Mouse (Mus musculus): ENCODE results near the gene As3mt.
"Not testable (repeated sequence)": the region's sequence is repeated elsewhere in the genome, so short reads cannot be mapped to it uniquely, and the experiment has no call there.

As3mt gene

DNA sequence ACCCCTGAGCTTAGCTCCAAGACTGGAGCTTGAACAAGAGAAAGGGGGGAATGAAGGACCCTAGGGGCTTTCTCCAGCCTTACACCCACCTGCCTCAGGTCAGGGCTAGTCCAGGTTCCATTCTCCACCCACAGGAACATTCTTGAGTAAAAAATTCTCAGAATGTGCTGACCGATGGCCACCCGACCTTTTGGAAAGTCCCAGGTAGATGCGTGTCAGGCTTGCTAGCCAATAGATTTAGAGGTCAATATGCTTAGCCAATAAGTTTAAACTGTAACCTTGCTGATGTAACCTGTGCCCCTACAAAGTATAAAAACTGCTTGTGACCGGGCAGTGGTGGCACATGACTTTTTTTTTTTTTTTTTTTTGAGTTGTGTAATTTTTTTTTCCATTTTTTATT is 49.0 kb downstream of the As3mt start:
- peak in 1 of 2 experiments; percentile 20 for DNase-seq

DNA sequence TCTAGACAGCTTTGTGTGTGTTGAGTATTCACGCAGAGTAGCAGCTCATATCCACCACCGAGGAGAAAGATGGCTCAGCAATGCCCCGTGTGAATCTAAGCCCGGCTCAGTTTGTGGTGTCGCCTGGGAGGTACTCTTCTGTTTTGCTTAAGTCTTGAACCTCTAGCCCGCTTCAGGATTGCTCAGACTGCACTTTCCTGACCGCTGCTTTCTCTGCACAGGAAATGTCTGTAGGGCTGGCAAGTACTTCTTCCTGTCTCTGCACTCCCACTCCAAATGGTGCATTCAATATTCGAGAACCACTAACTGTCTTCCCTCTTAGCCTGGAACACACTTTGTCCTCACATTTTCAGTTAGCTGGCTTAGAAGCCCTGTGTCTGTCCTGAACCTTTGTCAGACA is 51.8 kb downstream of the As3mt start:
- no peak for DNase-seq

DNA sequence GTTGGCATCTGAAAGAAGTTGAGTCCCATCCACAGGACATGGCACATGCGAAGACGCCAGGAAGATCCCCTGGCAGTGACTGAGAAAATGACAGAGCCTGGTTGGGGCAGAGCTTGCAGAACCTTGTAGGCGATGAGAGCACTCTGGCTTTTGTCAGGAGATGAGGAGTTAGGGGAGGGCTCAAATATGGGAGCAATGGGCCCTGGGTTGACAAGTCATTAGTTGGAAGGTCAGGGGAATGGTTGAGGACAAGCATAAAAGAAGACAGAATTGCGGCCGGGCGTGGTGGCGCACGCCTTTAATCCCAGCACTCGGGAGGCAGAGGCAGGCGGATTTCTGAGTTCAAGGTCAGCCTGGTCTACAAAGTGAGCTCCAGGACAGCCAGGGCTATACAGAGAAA is 52.7 kb downstream of the As3mt start:
- not testable (repeated sequence) for DNase-seq

DNA sequence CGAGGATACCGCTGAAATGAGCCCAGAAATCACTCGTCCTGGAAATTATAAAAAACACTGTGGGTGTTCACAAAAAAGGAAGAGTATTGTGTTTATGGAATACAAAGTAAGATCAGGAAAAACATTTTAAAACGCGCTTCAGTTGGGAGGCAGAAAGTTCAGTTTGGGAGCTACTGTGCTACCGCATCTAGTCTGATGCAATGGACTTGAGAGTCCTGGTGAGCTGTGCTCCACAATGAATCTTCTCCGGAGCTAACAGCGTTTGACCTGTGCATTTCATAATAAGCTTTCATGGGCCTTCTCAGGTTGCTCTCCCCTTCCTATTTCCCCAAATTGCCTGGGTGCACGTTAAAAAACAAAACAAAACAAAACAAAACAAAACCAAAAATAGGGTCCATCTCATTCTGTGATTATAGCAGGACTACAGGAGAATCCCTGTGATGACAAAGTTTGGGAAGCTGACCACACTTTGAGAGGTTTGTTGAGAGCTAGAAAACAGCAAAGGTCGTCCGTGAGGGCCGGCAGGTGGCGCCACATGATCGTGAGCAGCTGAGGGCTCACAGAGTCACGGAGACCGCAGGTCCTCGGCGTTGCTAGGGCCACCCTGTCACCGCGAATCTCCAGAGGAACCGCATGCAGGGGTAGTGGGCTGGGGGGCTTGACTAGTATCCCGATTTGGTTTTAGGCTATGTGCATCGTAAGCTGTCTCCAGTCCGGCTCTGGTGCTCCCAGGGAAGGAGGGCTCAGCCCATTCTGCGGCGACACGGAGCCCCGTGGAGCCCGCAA is 53.3 kb downstream of the As3mt start:
- peak; percentile 85 to 91 for DNase-seq

DNA sequence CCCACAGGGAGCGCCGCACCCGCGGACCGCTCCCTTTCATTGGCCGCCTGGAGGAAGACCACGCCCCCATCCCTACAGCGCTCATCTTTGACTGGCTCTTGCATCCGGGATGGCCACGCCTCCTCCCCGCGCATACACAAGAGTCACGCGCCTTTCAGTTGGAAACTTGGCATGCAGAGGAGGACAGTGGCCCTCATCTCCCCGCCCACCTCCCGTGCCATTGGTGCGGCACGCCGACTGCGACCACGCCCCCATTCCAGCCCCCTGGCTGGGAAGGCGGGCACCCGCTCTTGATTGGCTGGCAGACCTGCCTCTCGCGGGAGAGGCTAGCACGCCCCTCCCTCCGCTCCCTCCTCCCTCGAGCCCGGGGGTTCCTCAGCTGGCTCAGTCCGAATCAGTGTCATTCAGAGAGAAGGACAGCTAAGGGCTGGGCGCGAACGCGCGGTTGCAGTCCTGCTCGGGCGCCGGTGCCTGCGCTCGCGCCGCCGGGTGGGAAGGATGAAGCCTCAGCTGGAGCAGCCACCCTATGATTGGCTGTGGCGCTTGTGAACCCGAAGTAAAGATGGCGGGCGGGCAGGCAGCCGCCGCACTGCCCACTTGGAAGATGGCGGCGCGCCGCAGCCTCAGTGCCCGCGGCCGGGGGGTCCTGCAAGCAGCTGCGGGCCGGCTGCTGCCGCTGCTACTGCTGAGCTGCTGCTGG is 54.1 kb downstream of the As3mt start, which contains the start of gene Cnnm2:
Gene Cnnm2, plus strand, starts transcription at position 350 of the 700 bp plus-strand sequence.
- peak; percentile 100 for DNase-seq

DNA sequence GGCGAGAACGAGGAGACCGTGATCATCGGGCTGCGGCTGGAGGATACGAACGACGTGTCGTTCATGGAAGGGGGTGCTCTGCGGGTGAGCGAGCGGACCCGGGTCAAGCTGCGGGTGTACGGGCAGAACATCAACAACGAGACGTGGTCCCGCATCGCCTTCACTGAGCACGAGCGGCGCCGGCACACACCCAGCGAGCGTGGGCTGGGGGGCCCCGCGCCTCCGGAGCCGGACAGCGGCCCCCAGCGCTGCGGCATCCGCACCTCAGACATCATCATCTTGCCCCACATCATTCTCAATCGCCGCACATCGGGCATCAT is 54.7 kb downstream of the As3mt start:
- DNase-seq = no peak

DNA sequence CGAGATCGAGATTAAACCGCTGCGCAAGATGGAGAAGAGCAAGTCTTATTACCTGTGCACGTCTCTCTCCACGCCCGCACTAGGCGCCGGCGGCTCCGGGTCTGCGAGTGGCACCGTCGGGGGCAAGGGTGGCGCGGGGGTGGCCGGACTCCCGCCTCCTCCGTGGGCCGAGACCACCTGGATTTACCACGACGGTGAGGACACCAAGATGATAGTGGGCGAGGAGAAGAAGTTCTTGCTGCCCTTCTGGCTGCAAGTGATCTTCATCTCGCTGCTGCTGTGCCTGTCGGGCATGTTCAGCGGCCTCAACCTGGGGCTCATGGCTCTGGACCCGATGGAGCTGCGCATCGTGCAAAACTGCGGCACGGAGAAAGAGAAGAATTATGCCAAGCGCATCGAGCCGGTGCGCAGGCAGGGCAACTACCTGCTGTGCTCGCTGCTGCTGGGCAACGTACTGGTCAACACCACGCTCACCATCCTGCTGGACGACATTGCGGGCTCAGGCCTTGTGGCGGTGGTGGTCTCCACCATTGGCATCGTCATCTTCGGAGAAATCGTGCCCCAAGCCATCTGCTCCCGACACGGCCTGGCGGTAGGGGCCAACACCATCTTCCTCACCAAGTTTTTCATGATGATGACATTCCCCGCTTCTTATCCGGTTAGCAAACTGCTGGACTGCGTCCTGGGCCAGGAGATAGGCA is 55.2 kb downstream of the As3mt start:
- peak in 1 of 2 experiments; percentile 30 for DNase-seq

DNA sequence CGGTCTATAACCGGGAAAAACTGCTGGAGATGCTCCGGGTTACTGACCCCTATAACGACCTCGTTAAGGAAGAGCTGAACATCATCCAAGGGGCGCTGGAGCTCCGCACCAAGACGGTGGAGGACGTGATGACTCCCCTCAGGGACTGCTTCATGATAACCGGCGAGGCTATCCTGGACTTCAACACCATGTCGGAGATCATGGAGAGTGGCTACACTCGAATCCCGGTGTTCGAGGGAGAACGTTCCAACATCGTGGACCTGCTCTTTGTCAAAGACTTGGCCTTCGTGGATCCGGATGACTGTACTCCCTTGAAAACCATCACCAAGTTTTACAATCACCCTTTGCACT is 55.7 kb downstream of the As3mt start:
- no peak for DNase-seq

DNA sequence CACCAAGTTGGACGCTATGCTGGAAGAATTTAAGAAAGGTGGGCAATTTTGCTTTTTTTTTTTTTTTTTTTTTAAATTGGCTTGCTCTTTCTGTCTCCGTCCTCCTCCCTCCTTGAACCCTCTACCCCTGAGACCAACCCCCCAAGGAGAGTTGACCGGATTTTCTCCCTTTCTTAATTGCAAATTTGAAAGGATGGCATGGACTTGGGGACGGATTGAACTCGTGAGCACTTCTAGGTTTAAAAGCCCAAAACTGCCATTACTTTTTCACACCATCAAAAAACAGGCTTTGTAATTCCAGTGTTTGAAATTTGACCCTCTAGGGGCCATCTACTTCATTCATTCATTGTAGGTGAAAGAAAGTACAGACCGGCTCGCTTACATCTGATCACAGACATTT is 56.1 kb downstream of the As3mt start:
- no peak for DNase-seq

DNA sequence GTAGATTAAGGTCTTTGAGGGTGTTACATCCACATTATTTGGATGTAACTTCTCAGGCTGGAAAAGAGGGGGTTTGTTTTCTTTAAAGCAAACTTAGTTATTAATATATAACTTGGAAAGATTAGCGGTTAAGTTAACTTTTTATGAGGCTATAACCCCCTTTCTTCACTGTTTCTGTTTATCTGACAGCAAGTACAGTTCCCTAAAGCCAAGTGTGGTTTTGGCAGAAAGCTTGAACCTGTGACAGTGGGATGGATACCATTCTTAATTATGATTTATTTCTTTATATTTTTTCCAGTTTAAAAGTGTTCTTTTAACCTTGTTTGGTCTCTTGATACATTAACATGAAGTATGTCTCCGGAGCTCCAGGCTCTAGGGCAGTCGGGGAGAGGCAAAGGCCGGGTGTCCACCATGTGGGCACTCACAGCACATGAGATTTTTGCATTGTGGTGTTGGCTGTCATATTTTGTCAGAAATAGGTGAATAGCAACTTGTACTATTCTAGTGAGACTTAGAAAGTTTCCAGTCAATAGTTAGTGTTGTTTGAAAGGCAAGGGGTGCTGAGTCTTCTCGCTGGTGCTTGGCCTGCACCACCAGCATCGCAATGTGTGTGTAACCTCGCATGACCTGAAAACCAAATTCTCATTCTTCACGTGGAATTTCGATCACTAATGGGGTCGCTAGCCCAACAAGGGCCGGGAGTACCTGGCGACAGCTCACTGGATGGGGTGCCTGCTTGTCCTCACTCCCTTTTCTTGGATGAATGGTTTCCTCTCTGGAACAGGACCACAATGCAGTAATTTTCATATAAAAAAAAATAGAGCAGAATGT is 56.9 kb downstream of the As3mt start:
- no peak for DNase-seq

DNA sequence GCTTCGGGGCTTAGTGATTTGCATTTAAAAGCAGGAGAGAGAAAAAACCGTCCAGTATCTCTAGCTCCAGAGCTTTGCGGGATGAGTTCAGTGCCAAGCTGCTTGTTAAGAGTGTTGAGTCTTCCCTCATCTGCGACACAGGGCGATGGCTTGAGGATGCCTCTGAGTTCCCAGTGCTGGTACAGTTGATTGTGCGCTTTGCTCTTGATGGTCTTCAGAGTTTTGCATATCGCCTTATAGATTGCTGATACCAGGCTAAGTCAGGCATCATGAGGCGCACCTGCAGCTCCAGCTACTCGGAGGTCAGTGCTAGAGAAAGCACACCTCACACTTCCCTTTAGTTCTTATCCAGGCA is 57.5 kb downstream of the As3mt start:
- no peak for DNase-seq

DNA sequence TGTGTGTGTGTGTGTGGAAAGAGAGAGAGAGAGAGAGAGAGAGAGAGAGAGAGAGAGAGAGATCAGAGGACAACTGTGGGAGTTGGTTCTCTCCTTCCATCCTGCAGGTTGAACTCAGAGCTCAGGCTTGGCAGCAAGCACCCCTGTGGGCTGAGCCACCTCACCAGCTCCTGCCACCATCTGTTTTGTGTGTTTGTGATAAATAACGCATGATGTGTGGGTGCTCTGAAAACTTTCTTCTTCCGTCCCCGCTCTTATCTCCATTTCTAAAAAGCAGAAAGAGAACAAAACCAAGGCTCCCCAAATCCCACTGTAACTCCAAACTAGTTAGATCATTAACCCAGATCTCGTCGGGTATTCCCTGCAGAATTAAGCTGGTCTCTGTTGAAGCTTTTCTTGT is 58.9 kb downstream of the As3mt start:
- DNase-seq = no peak

DNA sequence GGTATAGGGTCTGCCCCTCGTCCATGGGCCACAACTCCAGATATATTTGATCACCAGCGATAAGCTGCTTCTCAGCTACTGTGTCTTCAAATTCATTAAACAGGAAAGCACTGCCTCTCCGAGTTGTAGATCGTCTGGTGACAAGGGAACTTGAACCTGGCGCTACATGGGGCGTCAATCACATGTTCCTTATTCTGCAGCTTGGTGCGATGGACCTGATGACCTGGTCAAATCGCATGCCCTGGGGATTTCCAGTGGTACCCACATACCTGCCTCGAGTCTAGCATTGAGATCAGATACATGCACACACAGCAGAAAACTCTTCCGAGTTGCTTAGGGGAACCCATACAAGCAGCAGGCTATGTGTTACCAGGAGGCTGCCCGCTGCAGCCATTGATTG is 62.5 kb downstream of the As3mt start:
- DNase-seq = no peak

DNA sequence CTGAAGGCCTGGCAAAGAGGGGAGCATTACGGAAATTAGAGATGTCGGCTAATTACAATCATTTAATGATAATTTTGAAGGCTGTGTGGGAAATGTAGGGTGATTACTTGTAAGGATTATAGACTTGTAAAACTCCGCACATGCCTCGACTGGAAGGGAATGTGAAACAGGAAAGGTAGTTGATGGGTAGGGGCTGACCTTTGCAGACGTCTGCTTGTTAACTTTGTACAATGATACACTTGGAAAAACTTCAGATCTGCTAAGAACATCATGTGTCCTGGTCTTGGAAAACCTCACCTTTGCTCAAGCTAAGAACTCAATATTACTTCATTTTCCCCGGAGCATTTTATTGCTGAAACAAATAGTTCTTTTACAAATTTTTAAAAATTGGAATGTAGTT is 64.5 kb downstream of the As3mt start:
- DNase-seq = no peak

DNA sequence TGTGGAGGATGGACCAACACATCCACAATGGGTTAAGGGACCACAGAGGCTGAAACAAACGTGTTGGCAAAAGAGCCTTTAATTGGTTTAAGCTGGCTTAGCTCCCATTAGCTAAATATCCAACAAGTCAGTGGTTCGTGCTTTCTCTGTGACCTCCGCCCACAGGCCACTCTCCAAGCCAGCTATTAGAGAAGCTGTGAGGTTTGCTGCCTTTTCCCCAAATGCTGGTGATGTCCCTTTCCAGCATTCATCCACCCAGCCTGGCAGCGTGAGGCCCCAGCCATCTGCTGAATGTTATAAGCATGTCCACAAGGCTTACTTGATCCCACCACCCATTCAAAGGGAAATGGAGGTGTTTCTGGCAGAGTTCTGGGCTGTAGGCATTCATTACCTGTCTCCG is 69.1 kb downstream of the As3mt start:
- DNase-seq = no peak

DNA sequence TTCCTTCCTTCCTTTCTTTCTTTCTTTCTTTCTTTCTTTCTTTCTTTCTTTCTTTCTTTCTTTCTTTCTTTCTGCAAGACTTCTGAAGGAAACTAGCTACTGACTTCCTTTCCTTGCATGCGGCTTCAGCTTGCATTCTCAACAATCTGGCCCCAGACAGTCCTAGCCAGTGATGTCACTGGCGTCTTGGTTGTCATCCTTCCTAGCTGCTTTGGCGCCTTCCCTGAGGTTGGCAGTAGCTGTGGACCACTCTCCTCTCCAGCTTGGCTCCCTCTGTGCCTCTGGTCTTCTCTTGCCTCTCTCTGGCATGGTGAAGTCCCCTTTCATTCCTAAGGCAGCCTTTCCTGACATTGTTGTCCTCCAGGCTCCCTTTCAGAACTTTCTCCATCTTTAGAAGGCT is 69.6 kb downstream of the As3mt start:
- no peak for DNase-seq

DNA sequence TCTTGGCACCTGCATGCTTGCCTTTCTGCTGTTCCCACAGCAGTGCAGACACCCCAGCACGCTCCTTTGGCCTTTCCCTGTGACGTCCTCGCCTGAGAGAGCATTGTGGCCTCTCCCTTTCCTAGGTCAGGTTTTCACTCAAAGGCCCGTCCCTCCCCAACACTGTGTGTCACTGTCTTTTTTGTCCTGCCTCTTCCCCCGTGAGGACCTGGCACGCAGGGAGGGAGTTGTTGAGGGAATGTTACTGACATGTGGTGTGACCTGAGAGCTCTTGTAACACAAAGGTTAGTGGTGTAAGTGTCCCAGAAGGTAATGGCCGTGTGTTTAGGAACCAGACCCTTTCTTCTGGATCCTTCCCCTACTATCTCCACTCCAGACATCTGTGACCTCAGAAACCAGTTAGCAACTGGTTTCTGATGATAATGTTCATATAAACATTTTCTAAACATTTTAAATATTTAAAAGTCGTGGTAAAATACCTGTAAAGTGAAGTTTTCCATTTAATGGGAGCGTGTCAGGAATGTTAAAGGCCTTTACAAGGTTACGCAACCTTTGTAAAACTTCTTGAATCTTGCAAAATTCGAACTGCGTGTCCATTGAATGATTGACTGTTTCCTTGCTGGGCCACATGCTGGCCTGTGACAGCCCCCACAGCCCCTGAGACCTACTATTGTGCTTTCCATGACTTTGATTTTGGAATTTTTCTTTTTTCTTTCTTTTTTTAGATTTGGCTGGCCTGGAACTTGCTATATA is 70.8 kb downstream of the As3mt start:
- DNase-seq = no peak

DNA sequence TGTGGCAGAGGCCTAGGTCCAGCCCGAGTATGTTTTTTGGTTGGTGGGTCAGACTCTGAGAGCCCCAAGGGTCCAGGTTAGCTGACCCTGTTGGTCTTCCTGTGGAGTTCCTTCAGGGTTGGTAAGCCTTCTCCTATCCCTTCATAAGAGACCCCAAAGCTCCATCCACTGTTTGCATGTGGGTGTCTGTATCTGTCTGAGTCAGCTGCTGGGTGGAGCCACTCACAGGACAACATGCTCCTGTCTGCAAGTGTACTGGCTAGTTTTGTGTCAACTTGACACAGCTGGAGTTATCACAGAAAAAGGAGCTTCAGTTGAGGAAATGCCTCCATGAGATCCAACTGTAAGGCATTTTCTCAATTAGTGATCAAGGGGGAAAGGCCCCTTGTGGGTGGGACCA is 71.9 kb downstream of the As3mt start:
- DNase-seq = not testable (repeated sequence)

DNA sequence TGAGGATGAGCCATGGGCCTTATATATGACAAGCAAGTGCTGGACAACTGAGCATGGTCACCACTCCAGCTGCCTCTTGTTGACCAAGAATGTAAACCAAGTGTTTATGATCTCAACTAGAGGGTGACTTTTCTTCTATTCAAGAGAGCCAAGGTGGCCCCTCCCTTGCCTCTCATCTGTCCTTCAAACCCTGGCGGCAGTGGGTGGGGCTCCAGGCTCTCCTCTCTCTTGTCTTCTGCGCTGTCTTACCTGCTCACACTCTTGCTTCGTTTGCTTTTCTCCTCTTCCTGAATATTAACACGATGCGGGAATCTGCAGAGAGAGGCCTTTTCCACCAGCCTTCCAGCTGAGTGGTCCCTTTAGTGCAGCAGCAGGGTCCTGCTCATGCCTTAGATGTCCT is 76.8 kb downstream of the As3mt start:
- DNase-seq = no peak

DNA sequence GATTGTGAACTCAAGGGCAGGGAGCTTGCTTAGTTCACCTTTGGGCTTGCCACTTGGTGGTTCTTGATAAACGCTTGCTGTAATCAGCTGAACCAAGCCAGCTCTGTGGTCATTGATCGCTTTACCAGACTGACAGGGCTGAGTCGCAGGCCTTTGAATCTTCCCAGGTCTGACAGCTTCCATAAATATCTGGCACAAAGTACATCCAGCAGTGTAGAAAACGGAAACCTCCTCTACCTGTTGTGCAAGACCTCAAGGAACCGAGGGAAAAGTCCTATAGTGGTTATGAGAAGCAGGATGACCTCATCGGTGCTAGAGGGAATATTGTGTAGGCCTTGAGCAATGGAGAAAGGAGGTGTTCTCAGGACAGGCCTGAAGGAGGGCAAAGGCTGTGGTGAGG is 77.2 kb downstream of the As3mt start:
- DNase-seq = no peak

DNA sequence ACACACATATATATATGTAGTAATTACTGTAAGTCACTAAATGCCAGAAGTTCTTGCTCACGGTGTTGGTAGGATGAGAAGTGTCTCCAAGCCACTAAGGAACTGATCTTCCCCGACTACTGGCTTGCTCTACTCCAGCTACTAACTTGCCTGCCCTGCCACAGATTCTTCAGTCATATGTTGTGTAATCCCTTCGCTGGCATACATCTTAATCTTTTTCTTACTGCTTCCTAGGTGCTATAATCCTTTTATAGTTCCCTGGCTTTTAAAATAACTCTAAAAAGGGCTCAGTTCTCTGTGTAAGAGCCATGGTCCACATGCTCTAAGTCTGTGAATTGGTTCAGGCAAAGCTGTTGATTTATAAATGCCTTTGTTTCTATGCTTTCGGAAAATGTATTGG is 78.4 kb downstream of the As3mt start:
- DNase-seq = no peak

DNA sequence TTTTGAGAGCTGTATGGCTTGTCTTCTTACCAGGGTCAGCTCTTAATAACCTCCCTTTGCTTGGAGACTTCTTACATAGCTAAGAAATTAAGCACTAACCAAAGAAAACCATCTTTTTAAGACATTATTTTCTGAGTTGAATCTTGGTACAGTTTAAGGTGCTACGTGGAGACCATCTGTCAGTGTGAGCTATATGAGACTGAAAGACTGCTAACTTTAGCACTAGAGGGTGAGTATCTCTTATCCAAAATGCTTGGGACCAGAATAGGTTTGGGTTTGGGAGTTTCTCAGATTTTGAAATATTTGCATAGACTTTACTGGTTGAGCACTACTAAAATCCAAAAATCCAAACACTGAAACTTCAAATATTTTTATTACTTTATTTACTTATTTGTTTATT is 82.5 kb downstream of the As3mt start:
- DNase-seq = no peak

Measured in kidney, adult 8-10 months (tissue).